Mouse (Mus musculus): ENCODE measurements around the gene Strn3.

DNA sequence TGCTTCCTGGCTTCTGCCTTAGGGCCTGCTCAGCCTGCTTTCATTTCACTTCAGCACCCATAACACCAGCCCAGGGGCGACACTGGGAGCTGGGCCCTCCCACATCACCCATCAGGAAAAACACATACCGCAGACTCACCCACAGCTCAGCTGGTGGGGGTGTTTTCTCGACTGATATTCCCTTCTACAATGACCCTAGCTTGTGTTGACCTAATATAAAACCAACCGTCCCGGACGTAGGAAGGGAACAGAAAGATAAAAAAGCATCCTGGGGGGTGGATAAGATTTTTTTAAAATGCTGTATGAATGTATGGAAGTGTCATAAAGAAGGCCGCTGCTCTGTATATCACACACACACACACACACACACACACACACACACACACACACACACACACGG, 122.2 kb downstream of the Strn3 start:
- TF ChIP-seq CTCF (IDR thresholded peaks at IDR 0.05; ENCODE audit: control insufficient read depth, insufficient read depth, insufficient replicate concordance, low read depth, low read length) (no peak), POLR2A (IDR thresholded peaks at IDR 0.05; ENCODE audit: control insufficient read depth, low read depth, low read length) (no peak)
